Mouse (Mus musculus): ENCODE data around the gene Pde4b. TPM values are rescaled to one million over a fixed set of nuclear protein-coding genes. Genes with fewer than 3 reads are reported as not detected.

The Pde4b gene
- polyA plus RNA-seq, 1 experiment from 2014 or later, result 25.7 TPM

DNA sequence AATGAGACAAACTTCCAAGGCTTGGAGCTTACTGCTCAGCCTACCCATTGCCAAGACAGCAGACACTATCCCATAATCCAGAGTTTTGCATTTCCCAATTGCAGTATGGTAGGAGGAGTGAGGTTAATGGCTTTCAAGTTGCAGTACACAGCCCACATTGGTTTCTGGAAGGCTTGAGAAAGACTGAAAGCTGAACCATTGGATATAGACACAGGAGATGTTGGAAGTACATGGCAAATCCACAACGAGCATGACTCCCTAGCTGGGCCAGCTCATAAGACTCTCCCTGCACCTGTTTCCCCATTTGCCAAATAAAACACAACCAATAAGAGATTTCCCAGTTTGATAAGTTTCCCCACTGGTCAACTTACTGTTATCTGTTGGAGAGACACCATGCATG is 450.9 kb downstream of the Pde4b start:
- Histone ChIP-seq H3K4me1 (ENCODE audit: insufficient read depth) (no peaks in the 10 kb centered on the region), H3K4me2 (no peak overlapping the region), H3K36me3 (ENCODE audit: insufficient read depth) (no peaks in the 10 kb centered on the region), H3K27ac (ENCODE audit: low read depth) (no peak overlapping the region), H3K9ac (no peak overlapping the region), H3K27me3 (ENCODE audit: insufficient read depth, low read length) (no peaks in the 10 kb centered on the region), H3K9me3 (ENCODE audit: low read depth, low read length) (no peaks in the 10 kb centered on the region), H3K4me3 (ENCODE audit: low read depth, low read length) (no peak overlapping the region)
- DNase-seq, result no peak
- WGBS, result 74% methylated on average over 1 of the region's 1 CpGs
- no peak for TF ChIP-seq CTCF (IDR thresholded peaks at IDR 0.05; ENCODE audit: low read depth)
- no peak for ATAC-seq (ENCODE audit: insufficient read depth)

DNA sequence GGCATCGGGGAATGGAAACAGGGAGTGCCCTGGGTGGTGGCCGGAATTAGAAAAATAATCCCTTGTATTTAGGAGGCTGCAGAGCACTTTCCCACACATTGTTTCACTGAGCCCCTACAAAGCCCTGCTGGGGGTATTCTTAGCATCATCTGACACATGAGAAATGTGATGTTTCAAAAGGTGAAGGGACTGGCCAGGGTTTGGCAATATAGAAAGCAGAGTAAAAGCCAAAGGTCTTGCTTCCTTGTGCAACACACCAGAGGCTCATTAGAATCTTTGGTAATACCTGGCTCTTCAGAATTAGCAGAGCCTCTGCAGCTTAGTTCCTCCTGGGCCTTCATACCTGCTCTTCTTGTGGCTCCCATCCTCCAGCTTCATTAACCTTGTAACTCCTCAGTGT is 451.4 kb downstream of the Pde4b start:
- Histone ChIP-seq H3K36me3 (ENCODE audit: insufficient read depth) (no peaks in the 10 kb centered on the region), H3K27me3 (ENCODE audit: insufficient read depth, low read length) (no peaks in the 10 kb centered on the region), H3K4me2 (no peak overlapping the region), H3K4me3 (ENCODE audit: low read depth, low read length) (no peak overlapping the region), H3K9ac (no peak overlapping the region), H3K4me1 (ENCODE audit: insufficient read depth) (no peaks in the 10 kb centered on the region), H3K9me3 (ENCODE audit: low read depth, low read length) (no peaks in the 10 kb centered on the region), H3K27ac (ENCODE audit: low read depth) (no peak overlapping the region)
- no peak for ATAC-seq (ENCODE audit: insufficient read depth)
- TF ChIP-seq CTCF (IDR thresholded peaks at IDR 0.05; ENCODE audit: low read depth), result no peak
- no peak for DNase-seq
- 89% methylated on average over 2 of the region's 2 CpGs for WGBS

GRCm38 (mm10) chr4:102539598-102540180 is 452.3 kb downstream of the Pde4b start:
- Histone ChIP-seq H3K9me3 (ENCODE audit: low read depth, low read length) (no peaks in the 10 kb centered on the region), H3K4me3 (ENCODE audit: low read depth, low read length) (no peak overlapping the region), H3K4me2 (no peak overlapping the region), H3K36me3 (ENCODE audit: insufficient read depth) (no peaks in the 10 kb centered on the region), H3K27ac (ENCODE audit: low read depth) (no peak overlapping the region), H3K27me3 (ENCODE audit: insufficient read depth, low read length) (no peaks in the 10 kb centered on the region), H3K4me1 (ENCODE audit: insufficient read depth) (no peaks in the 10 kb centered on the region), H3K9ac (no peak overlapping the region)
- WGBS, result 78% methylated on average over 5 of the region's 5 CpGs
- TF ChIP-seq CTCF (IDR thresholded peaks at IDR 0.05; ENCODE audit: low read depth), result no peak
- ATAC-seq (ENCODE audit: insufficient read depth), result no peak
- DNase-seq, result no peak

- Histone ChIP-seq H3K4me1 (ENCODE audit: insufficient read depth) (no peaks in the 10 kb centered on the region), H3K36me3 (ENCODE audit: insufficient read depth) (no peaks in the 10 kb centered on the region), H3K9me3 (ENCODE audit: low read depth, low read length) (no peaks in the 10 kb centered on the region), H3K4me3 (ENCODE audit: low read depth, low read length) (no peak overlapping the region), H3K27me3 (ENCODE audit: insufficient read depth, low read length) (no peaks in the 10 kb centered on the region), H3K9ac (no peak overlapping the region), H3K27ac (ENCODE audit: low read depth) (no peak overlapping the region), H3K4me2 (no peak overlapping the region)
- no peak for ATAC-seq (ENCODE audit: insufficient read depth)
- 73% methylated on average over 3 of the region's 3 CpGs for WGBS
- no peak for TF ChIP-seq CTCF (IDR thresholded peaks at IDR 0.05; ENCODE audit: low read depth)
- DNase-seq, result no peak
These were observed 455.6 kb downstream of the Pde4b start for GRCm38 (mm10) chr4:102542976-102543375.

DNA sequence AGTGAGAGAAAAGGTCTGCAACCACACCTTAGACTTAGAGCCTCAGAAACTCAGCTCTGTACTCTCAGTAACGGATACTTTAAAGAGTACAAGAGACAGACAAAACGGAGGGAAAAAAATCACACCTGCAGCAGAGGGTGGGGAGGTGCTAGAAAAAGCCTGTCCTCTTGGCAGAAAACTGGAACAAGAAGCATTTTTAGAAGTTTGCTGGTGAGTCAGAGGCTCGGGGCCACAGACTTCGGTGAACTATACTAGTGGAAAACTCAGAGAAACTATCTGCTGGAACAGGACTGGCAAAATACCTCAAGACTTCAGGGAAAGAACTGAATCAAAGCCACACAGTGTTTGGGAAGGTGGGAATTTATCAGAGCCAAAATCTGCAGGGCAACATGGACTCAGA is 457.9 kb downstream of the Pde4b start:
- WGBS, result 69% methylated on average over 4 of the region's 4 CpGs
- no peak for TF ChIP-seq CTCF (IDR thresholded peaks at IDR 0.05; ENCODE audit: low read depth)
- ATAC-seq (ENCODE audit: insufficient read depth) (no peak), DNase-seq (no peak)
- H3K4me1 ChIP-seq (ENCODE audit: insufficient read depth), result no peaks in the 10 kb centered on the region
- no peaks in the 10 kb centered on the region for H3K9me3 ChIP-seq (ENCODE audit: low read depth, low read length)
- H3K27ac ChIP-seq (ENCODE audit: low read depth), result no peak overlapping the region
- no peak overlapping the region for H3K4me3 ChIP-seq (ENCODE audit: low read depth, low read length)
- no peak overlapping the region for H3K4me2 ChIP-seq
- no peaks in the 10 kb centered on the region for H3K27me3 ChIP-seq (ENCODE audit: insufficient read depth, low read length)
- H3K9ac ChIP-seq, result no peak overlapping the region
- H3K36me3 ChIP-seq (ENCODE audit: insufficient read depth), result no peaks in the 10 kb centered on the region

DNA sequence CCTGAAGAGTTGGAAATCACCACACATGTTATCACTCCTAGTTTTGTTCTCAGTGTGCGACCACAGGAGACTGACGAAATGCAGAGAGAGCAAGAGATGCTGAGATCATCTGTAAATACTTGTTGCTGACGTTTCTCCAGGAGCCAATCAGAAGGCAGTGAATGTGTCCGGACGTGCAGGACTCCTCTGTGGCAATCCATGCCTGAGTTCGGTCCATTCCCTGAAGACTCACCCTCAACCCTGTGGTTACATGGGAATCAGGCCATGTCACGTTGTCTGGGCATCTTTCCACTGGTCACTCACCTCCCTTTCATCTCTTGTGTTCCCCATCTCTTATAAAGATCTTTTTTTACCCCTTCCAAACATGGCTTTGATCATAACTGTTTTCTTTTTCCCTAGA is 468.2 kb downstream of the Pde4b start:
- H3K4me2 ChIP-seq, result no peak overlapping the region
- H3K4me1 ChIP-seq (ENCODE audit: insufficient read depth), result peaks cover 15% of the 10 kb centered on the region
- H3K27me3 ChIP-seq (ENCODE audit: insufficient read depth, low read length), result no peaks in the 10 kb centered on the region
- H3K9me3 ChIP-seq (ENCODE audit: low read depth, low read length), result no peaks in the 10 kb centered on the region
- no peak overlapping the region for H3K9ac ChIP-seq
- 70% methylated on average over 7 of the region's 7 CpGs for WGBS
- no peak for ATAC-seq (ENCODE audit: insufficient read depth)
- H3K27ac ChIP-seq (ENCODE audit: low read depth), result no peak overlapping the region
- no peak for TF ChIP-seq CTCF (IDR thresholded peaks at IDR 0.05; ENCODE audit: low read depth)
- no peaks in the 10 kb centered on the region for H3K36me3 ChIP-seq (ENCODE audit: insufficient read depth)
- H3K4me3 ChIP-seq (ENCODE audit: low read depth, low read length), result no peak overlapping the region
- no peak for DNase-seq

DNA sequence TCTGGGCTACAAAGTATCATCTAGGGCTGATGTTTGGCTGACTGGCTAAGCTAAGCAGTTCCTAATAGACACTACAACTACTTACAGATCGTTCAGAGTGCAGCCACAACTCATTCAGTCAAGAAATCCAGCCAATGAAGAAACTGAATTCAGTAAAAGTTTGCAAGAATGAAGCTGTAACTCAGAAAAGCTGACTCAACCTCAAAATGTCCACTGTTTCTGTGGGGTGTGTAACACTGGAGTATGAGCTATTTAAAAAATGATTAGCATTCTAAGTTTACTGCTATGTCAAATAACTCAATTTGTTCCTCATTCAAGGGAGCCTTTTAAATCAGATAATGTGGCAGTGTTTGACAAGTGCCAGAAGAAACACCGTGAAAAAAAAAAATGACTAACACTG is 469.7 kb downstream of the Pde4b start:
- WGBS, result 21% methylated on average over 2 of the region's 2 CpGs
- ATAC-seq (ENCODE audit: insufficient read depth), result 0 out of 2 replicates have a peak, but pooled peaks have one; percentile 14
- TF ChIP-seq CTCF (IDR thresholded peaks at IDR 0.05; ENCODE audit: low read depth), result no peak
- peak; percentile 41 for DNase-seq
- Histone ChIP-seq H3K36me3 (ENCODE audit: insufficient read depth) (no peaks in the 10 kb centered on the region), H3K4me1 (ENCODE audit: insufficient read depth) (peaks cover 11% of the 10 kb centered on the region), H3K27ac (ENCODE audit: low read depth) (no peak overlapping the region; the same call in 1 of the 2 replicates), H3K9me3 (ENCODE audit: low read depth, low read length) (no peaks in the 10 kb centered on the region), H3K4me3 (ENCODE audit: low read depth, low read length) (no peak overlapping the region), H3K4me2 (no peak overlapping the region), H3K27me3 (ENCODE audit: insufficient read depth, low read length) (no peaks in the 10 kb centered on the region), H3K9ac (no peak overlapping the region)

Measured in lung, embryonic 14.5 days (tissue).